Mouse (Mus musculus) adrenal gland, adult 18-20 months (tissue): ENCODE measurements around the gene Zfp600. TPM values are rescaled to one million over a fixed set of nuclear protein-coding genes. Genes with fewer than 3 reads are reported as not detected.
"Not testable (repeated sequence)": the region's sequence is repeated elsewhere in the genome, so short reads cannot be mapped to it uniquely, and the experiment has no call there.

Source experiments
- DNase-seq, 2 experiments: peaks; one replicate each; pipeline ENCODE4 v3.0.0; 2021 to 2022; ENCODE audit warnings: low spot score in 2 of 2
- long read RNA-seq, 2 experiments: library from polyadenylated mRNA; stranded (forward); transcript quantifications; one replicate each; pipeline ENCODE4 v2.0.0; 2021
- total RNA-seq, 2 experiments: library from RNA; stranded (reverse); gene quantifications; 1 replicate in 1 of 2; 2 replicates in 1 of 2; pipeline ENCODE4 v1.2.3; 2021

Zfp600 gene
- under 1 TPM in 1 of 2 experiments, not detected in 1; 0.45 TPM for total RNA-seq
- long read RNA-seq, experiment 1: 0 reads
- long read RNA-seq, experiment 2: 0 reads

DNA sequence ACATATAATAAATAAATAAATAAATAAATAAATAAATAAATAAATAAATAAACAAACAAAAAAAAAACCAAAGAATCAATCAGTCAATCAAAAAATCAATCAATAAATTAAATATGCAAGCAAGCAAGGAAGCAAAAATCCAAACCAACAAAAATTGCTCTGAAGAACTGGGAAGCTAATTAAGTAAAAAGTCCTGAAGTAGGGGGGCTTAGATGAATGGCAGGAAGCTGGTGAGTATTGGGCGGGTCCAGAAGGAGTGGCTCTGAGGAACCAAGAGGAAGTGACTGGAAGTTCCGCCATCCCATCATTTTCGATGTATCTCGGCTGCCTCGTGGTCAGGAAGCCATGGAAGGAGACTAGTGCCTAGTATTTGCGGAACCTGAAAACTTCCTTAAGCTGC, at the start of gene Zfp600:
Gene Zfp600 (plus strand): TSS at position 301 of the 400 bp plus-strand sequence.
- not testable (repeated sequence) for DNase-seq

- not testable (repeated sequence) for DNase-seq
Observed at GRCm38 (mm10) chr4:146162893-146163292, 6.3 kb downstream of the Zfp600 start.

- DNase-seq: not testable (repeated sequence)
Observed at GRCm38 (mm10) chr4:146167202-146167832, 10.7 kb downstream of the Zfp600 start.

- DNase-seq: peak in 1 of 2 experiments; percentile 22
Observed at GRCm38 (mm10) chr4:146167879-146168532, 11.4 kb downstream of the Zfp600 start.

DNA sequence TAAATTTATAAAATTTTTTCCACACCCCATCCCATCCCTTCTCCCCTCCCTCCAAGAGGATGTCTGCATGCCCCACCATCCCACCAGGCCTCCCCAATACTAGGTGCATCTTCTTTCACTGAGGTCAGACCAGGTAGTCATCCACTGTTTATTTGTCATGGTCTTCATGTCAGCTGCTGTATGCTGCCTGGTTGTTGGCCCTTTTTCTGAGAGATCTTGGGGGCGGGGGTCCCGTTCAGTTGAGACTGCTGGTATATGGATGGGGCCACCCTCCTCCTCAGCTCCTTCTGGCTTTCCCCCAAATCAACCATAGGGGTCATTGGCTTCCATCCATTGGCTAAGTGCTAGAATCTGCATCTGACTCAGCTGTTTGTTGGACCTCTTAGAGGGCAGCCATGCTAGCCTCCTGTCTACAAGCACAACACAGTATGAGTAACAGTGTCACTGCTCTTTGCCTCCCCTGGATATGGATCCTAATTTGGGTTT, 12.1 kb downstream of the Zfp600 start:
- not testable (repeated sequence) for DNase-seq

GRCm38 (mm10) chr4:146173378-146174226, 17.0 kb downstream of the Zfp600 start:
- DNase-seq: peak; percentile 23 to 26

DNA sequence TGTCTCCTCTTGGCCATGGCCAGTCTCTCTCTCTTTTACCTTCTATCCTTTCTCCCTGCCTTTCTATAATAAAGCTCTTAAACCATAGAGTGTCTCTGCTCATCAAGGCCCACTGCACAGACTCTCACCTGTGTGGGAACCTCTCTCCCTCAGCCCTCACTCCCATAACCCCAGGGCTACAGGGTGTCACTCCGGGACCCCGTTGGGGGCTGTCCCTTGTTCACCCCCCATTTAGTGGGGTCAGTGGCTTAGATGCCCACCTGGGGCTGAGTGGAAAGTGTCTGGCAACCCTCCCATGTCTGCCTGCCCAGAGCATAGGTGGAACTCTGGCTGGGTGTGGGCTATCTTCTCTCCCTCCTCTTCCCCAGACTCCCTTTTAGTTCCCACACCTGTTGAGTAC, 47.7 kb downstream of the Zfp600 start:
- not testable (repeated sequence) for DNase-seq

DNA sequence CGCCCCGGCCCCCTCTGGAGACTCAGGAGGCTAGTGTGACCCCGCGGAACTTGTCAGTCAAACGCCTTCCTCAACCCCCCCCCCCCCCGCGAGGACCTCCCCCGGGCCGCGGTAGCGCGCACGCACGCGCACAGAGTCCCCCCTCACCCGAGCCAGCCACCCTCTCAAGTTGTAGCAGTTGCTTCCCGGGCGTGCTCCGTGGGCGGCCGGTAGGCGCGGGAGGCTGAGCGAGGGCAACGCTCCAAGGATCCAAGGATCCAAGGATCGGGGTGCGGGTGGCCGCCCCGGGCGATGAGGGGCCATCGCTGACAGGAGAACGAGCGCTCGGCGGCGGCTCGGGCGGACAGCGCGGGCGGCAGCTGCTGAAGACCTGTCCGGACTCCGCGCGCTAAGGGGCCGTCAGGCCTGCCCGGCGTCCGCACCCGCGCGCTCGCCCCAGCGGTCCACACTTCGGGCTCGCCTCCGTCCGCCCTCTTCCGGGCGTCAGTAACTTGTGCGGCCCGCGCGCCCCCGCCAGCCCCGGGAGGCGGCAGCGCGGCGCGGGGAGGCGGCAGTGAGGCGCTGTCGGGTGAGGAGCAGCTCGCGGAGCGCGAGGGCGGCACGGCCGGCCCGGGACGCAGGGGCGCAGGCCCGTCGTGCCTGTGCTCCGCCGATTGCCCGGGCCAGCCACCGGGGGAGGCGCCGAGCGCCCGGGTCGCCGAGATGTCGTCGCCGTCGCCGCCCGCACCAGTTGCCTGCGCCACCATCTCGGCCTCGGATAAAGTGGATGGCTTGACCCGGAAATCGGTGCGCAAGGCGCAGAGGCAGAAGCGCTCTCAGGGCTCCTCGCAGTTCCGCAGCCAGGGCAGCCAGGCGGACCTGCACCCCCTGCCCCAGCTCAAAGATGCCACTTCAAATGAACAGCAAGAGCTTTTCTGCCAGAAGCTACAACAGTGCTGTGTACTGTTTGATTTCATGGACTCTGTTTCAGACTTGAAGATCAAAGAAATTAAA, 82.9 kb downstream of the Zfp600 start:
- DNase-seq: not testable (repeated sequence)

- DNase-seq: peak; percentile 1 to 16
Observed at GRCm38 (mm10) chr4:146242119-146242518, 85.5 kb downstream of the Zfp600 start.

Other genes with a start within 250 kb of the Zfp600 start
- not detected for gene Zfp987, start 59.5 kb upstream of the Zfp600 start, total RNA-seq